Mouse (Mus musculus): ENCODE results near the gene Tnk1. TPM values are rescaled to one million over a fixed set of nuclear protein-coding genes. Genes with fewer than 3 reads are reported as not detected.
A peak's percentile ranks its signal among the peaks of the same experiment; 100 is the strongest.

Tnk1 gene
- polyA plus RNA-seq, 1 experiment from 2014 or later: 0.77 TPM

GRCm38 (mm10) chr11:69884240-69884639 lies 25.7 kb upstream of the Tnk1 start:
- 80% methylated on average over 9 of the region's 9 CpGs for WGBS
- Histone ChIP-seq H3K36me3 (no peaks in the 10 kb centered on the region), H3K27ac (peak overlapping the region; percentile 40; the same call in 1 of the 2 replicates), H3K27me3 (ENCODE audit: insufficient read depth, poor library complexity, severe bottlenecking) (peaks cover 18% of the 10 kb centered on the region), H3K4me3 (no peak overlapping the region), H3K9me3 (no peaks in the 10 kb centered on the region), H3K4me1 (replicated peaks) (peaks cover 39% of the 10 kb centered on the region)
- no peak for DNase-seq (ENCODE audit: low spot score)

GRCm38 (mm10) chr11:69883527-69884151 lies 25.1 kb upstream of the Tnk1 start:
- Histone ChIP-seq H3K36me3 (no peaks in the 10 kb centered on the region), H3K4me1 (replicated peaks) (peaks cover 45% of the 10 kb centered on the region), H3K27ac (no peak overlapping the region), H3K4me3 (no peak overlapping the region), H3K27me3 (ENCODE audit: insufficient read depth, poor library complexity, severe bottlenecking) (peaks cover 22% of the 10 kb centered on the region), H3K9me3 (no peaks in the 10 kb centered on the region)
- WGBS: 91% methylated on average over 8 of the region's 8 CpGs
- DNase-seq (ENCODE audit: low spot score): no peak

- H3K36me3 ChIP-seq: no peaks in the 10 kb centered on the region
- H3K27ac ChIP-seq: no peak overlapping the region
- DNase-seq (ENCODE audit: low spot score): peak; percentile 27
- no peak overlapping the region for H3K4me3 ChIP-seq
- H3K4me1 ChIP-seq (replicated peaks): peaks cover 50% of the 10 kb centered on the region
- H3K9me3 ChIP-seq: no peaks in the 10 kb centered on the region
- 67% methylated on average over 4 of the region's 4 CpGs for WGBS
- peaks cover 22% of the 10 kb centered on the region for H3K27me3 ChIP-seq (ENCODE audit: insufficient read depth, poor library complexity, severe bottlenecking)
Measured at GRCm38 (mm10) chr11:69883066-69883465, 24.5 kb upstream of the Tnk1 start.

- Histone ChIP-seq H3K27me3 (ENCODE audit: insufficient read depth, poor library complexity, severe bottlenecking) (peaks cover 22% of the 10 kb centered on the region), H3K4me1 (replicated peaks) (peaks cover 61% of the 10 kb centered on the region), H3K36me3 (no peaks in the 10 kb centered on the region), H3K9me3 (no peaks in the 10 kb centered on the region), H3K27ac (peak overlapping the region; percentile 87), H3K4me3 (peak overlapping the region; percentile 62)
- WGBS: 62% methylated on average over 21 of the region's 21 CpGs
- DNase-seq (ENCODE audit: low spot score): no peak
Measured at GRCm38 (mm10) chr11:69881787-69882670, 23.5 kb upstream of the Tnk1 start.

GRCm38 (mm10) chr11:69880853-69881603 lies 22.5 kb upstream of the Tnk1 start, which contains the start of gene Kctd11:
Kctd11 (minus strand) TSS chr11:69881406.
- Histone ChIP-seq H3K4me1 (replicated peaks) (peaks cover 71% of the 10 kb centered on the region), H3K36me3 (no peaks in the 10 kb centered on the region), H3K4me3 (peak within 1 kb of the TSS; percentile 62), H3K9me3 (no peaks in the 10 kb centered on the region), H3K27ac (peak within 1 kb of the TSS; percentile 87), H3K27me3 (ENCODE audit: insufficient read depth, poor library complexity, severe bottlenecking) (peaks cover 22% of the 10 kb centered on the region)
- under 1% methylated on average over 46 of the region's 46 CpGs for WGBS
- peak; percentile 87 for DNase-seq (ENCODE audit: low spot score)

- DNase-seq (ENCODE audit: low spot score): no peak
- Histone ChIP-seq H3K27ac (peak overlapping the region; percentile 87), H3K27me3 (ENCODE audit: insufficient read depth, poor library complexity, severe bottlenecking) (peaks cover 22% of the 10 kb centered on the region), H3K4me1 (replicated peaks) (peaks cover 71% of the 10 kb centered on the region), H3K4me3 (peak overlapping the region; percentile 62), H3K36me3 (no peaks in the 10 kb centered on the region), H3K9me3 (no peaks in the 10 kb centered on the region)
- WGBS: 0% methylated on average over 18 of the region's 18 CpGs
Measured at GRCm38 (mm10) chr11:69880506-69880852, 21.9 kb upstream of the Tnk1 start.

GRCm38 (mm10) chr11:69879711-69880110 lies 21.2 kb upstream of the Tnk1 start:
- no peaks in the 10 kb centered on the region for H3K36me3 ChIP-seq
- H3K27me3 ChIP-seq (ENCODE audit: insufficient read depth, poor library complexity, severe bottlenecking): peaks cover 22% of the 10 kb centered on the region
- peak overlapping the region; percentile 62 for H3K4me3 ChIP-seq
- no peak for DNase-seq (ENCODE audit: low spot score)
- H3K9me3 ChIP-seq: no peaks in the 10 kb centered on the region
- peaks cover 71% of the 10 kb centered on the region for H3K4me1 ChIP-seq (replicated peaks)
- peak overlapping the region; percentile 87 for H3K27ac ChIP-seq
- WGBS: 58% methylated on average over 15 of the region's 15 CpGs

GRCm38 (mm10) chr11:69878952-69879351 lies 20.4 kb upstream of the Tnk1 start:
- no peaks in the 10 kb centered on the region for H3K36me3 ChIP-seq
- H3K27me3 ChIP-seq (ENCODE audit: insufficient read depth, poor library complexity, severe bottlenecking): peaks cover 22% of the 10 kb centered on the region
- H3K4me1 ChIP-seq (replicated peaks): peaks cover 65% of the 10 kb centered on the region
- no peaks in the 10 kb centered on the region for H3K9me3 ChIP-seq
- H3K27ac ChIP-seq: peak overlapping the region; percentile 87; the same call in 1 of the 2 replicates
- no peak for DNase-seq (ENCODE audit: low spot score)
- WGBS: 91% methylated on average over 6 of the region's 6 CpGs
- H3K4me3 ChIP-seq: peak overlapping the region; percentile 62

GRCm38 (mm10) chr11:69878399-69878798 lies 19.9 kb upstream of the Tnk1 start:
- H3K27ac ChIP-seq: peak overlapping the region; percentile 31; the same call in 1 of the 2 replicates
- peaks cover 22% of the 10 kb centered on the region for H3K27me3 ChIP-seq (ENCODE audit: insufficient read depth, poor library complexity, severe bottlenecking)
- no peak for DNase-seq (ENCODE audit: low spot score)
- H3K36me3 ChIP-seq: no peaks in the 10 kb centered on the region
- H3K4me1 ChIP-seq (replicated peaks): peaks cover 65% of the 10 kb centered on the region
- H3K9me3 ChIP-seq: no peaks in the 10 kb centered on the region
- peak overlapping the region; percentile 62; the same call in 1 of the 2 replicates for H3K4me3 ChIP-seq
- 84% methylated on average over 3 of the region's 3 CpGs for WGBS

GRCm38 (mm10) chr11:69877878-69878277 lies 19.3 kb upstream of the Tnk1 start, which contains the start of gene Tmem95:
Tmem95 (minus strand) TSS chr11:69878018.
- WGBS: 93% methylated on average over 11 of the region's 11 CpGs
- Histone ChIP-seq H3K36me3 (no peaks in the 10 kb centered on the region), H3K9me3 (no peaks in the 10 kb centered on the region), H3K27ac (peak within 1 kb of the TSS; percentile 72), H3K4me1 (replicated peaks) (peaks cover 65% of the 10 kb centered on the region), H3K27me3 (ENCODE audit: insufficient read depth, poor library complexity, severe bottlenecking) (peaks cover 22% of the 10 kb centered on the region), H3K4me3 (peak within 1 kb of the TSS; percentile 62)
- no peak for DNase-seq (ENCODE audit: low spot score)

GRCm38 (mm10) chr11:69876867-69877266 lies 18.3 kb upstream of the Tnk1 start:
- H3K4me1 ChIP-seq (replicated peaks): peaks cover 59% of the 10 kb centered on the region
- WGBS: 2% methylated on average over 12 of the region's 12 CpGs
- no peaks in the 10 kb centered on the region for H3K9me3 ChIP-seq
- peaks cover 15% of the 10 kb centered on the region for H3K27me3 ChIP-seq (ENCODE audit: insufficient read depth, poor library complexity, severe bottlenecking)
- DNase-seq (ENCODE audit: low spot score): peak; percentile 88
- H3K4me3 ChIP-seq: peak overlapping the region; percentile 41
- no peaks in the 10 kb centered on the region for H3K36me3 ChIP-seq
- peak overlapping the region; percentile 72 for H3K27ac ChIP-seq

- peaks cover 52% of the 10 kb centered on the region for H3K4me1 ChIP-seq (replicated peaks)
- WGBS: 71% methylated on average over 7 of the region's 7 CpGs
Measured at GRCm38 (mm10) chr11:69876186-69876585, 17.7 kb upstream of the Tnk1 start.

More at GRCm38 (mm10) chr11:69876186-69876585, 17.7 kb upstream of the Tnk1 start:
- Histone ChIP-seq H3K27ac (peak overlapping the region; percentile 72; the same call in 1 of the 2 replicates), H3K27me3 (ENCODE audit: insufficient read depth, poor library complexity, severe bottlenecking) (peaks cover 11% of the 10 kb centered on the region), H3K36me3 (no peaks in the 10 kb centered on the region), H3K4me3 (no peak overlapping the region), H3K9me3 (no peaks in the 10 kb centered on the region)
- DNase-seq (ENCODE audit: low spot score): no peak
